Mouse (Mus musculus): ENCODE measurements around the gene Vpreb3. TPM values are rescaled to one million over a fixed set of nuclear protein-coding genes. Genes with fewer than 3 reads are reported as not detected.
"Not testable (repeated sequence)": the region's sequence is repeated elsewhere in the genome, so short reads cannot be mapped to it uniquely, and the experiment has no call there.

Vpreb3 gene
- total RNA-seq, 2 experiments from 2014 or later = not detected

- DNase-seq (ENCODE audit: extremely low spot score in 1 of 2, low spot score in 1 of 2) = peak in 1 of 2 experiments; percentile 55
Observed at GRCm38 (mm10) chr10:75951424-75952050, 8.7 kb downstream of the Vpreb3 start.

GRCm38 (mm10) chr10:75954381-75954811 lies 11.5 kb downstream of the Vpreb3 start, which contains the start of gene Gm5134:
TSS of gene Gm5134 (plus strand) at chr10:75954514.
- DNase-seq (ENCODE audit: extremely low spot score in 1 of 2, low spot score in 1 of 2) = no peak

GRCm38 (mm10) chr10:75973846-75974245 lies 31.0 kb downstream of the Vpreb3 start:
- no peak for DNase-seq (ENCODE audit: extremely low spot score in 1 of 2, low spot score in 1 of 2)

GRCm38 (mm10) chr10:75975216-75975615 lies 32.4 kb downstream of the Vpreb3 start:
- no peak for DNase-seq (ENCODE audit: extremely low spot score in 1 of 2, low spot score in 1 of 2)

GRCm38 (mm10) chr10:75978119-75978834 lies 35.4 kb downstream of the Vpreb3 start:
- no peak for DNase-seq (ENCODE audit: extremely low spot score in 1 of 2, low spot score in 1 of 2)

- DNase-seq (ENCODE audit: extremely low spot score in 1 of 2, low spot score in 1 of 2) = no peak
Observed at GRCm38 (mm10) chr10:75978835-75979157, 35.9 kb downstream of the Vpreb3 start.

- DNase-seq (ENCODE audit: extremely low spot score in 1 of 2, low spot score in 1 of 2) = no peak
Observed at GRCm38 (mm10) chr10:75979432-75979831, 36.6 kb downstream of the Vpreb3 start.

GRCm38 (mm10) chr10:75990430-75991042 lies 47.7 kb downstream of the Vpreb3 start:
- DNase-seq (ENCODE audit: extremely low spot score in 1 of 2, low spot score in 1 of 2) = no peak

- DNase-seq (ENCODE audit: extremely low spot score in 1 of 2, low spot score in 1 of 2) = no peak
Observed at GRCm38 (mm10) chr10:75993616-75994240, 50.9 kb downstream of the Vpreb3 start.

- DNase-seq (ENCODE audit: extremely low spot score in 1 of 2, low spot score in 1 of 2) = not testable (repeated sequence)
Observed at GRCm38 (mm10) chr10:75994531-75995210, 51.8 kb downstream of the Vpreb3 start.

GRCm38 (mm10) chr10:75995463-75995862 lies 52.6 kb downstream of the Vpreb3 start:
- no peak for DNase-seq (ENCODE audit: extremely low spot score in 1 of 2, low spot score in 1 of 2)

- DNase-seq (ENCODE audit: extremely low spot score in 1 of 2, low spot score in 1 of 2) = no peak
Observed at GRCm38 (mm10) chr10:75996315-75996714, 53.5 kb downstream of the Vpreb3 start.

Other genes with a start within 250 kb of the Vpreb3 start
- 10 to 100 TPM; 60.6 to 79.2 TPM for gene Cabin1, start 178.7 kb upstream of the Vpreb3 start, total RNA-seq (2021)
- 10 to 100 TPM; 40.4 to 44.5 TPM for gene Ddt, start 169.6 kb upstream of the Vpreb3 start, total RNA-seq (2021)
- gene Gm20441, start 162.1 kb upstream of the Vpreb3 start, total RNA-seq (2021) = not detected
- gene Gstt3, start 161.6 kb upstream of the Vpreb3 start, total RNA-seq (2021) = 1 to 10 TPM; 1.7 to 1.8 TPM
- gene Gstt1, start 144.5 kb upstream of the Vpreb3 start, total RNA-seq (2021) = 1 to 10 TPM; 3.9 to 6.5 TPM
- not detected for gene Gstt4, start 120.5 kb upstream of the Vpreb3 start, total RNA-seq (2021)
- 1 to 10 TPM; 2.2 to 4.5 TPM for gene Gstt2, start 105.6 kb upstream of the Vpreb3 start, total RNA-seq (2021)
- 100 to 1,000 TPM; 420 to 504 TPM for gene Mif, start 82.8 kb upstream of the Vpreb3 start, total RNA-seq (2021)
- 1 to 10 TPM; 3.8 to 4.7 TPM for gene Derl3, start 49.6 kb upstream of the Vpreb3 start, total RNA-seq (2021)
- 10 to 100 TPM; 86.4 to 88.8 TPM for gene Smarcb1, start 21.4 kb upstream of the Vpreb3 start, total RNA-seq (2021)
- gene Chchd10, start 9.9 kb upstream of the Vpreb3 start, total RNA-seq (2021) = 100 to 1,000 TPM; 323 to 356 TPM
- 1 to 10 TPM; 1.4 to 2.1 TPM for gene Mmp11, start 6.6 kb upstream of the Vpreb3 start, total RNA-seq (2021)
- 1 to 10 TPM in 1 of 2 experiments, under 1 TPM in 1; 0.64 to 1.1 TPM for gene Gm867, start 2.4 kb upstream of the Vpreb3 start, total RNA-seq (2021)
- gene Gm5134, start 11.5 kb downstream of the Vpreb3 start, total RNA-seq (2021) = under 1 TPM; 0.21 to 0.66 TPM
- 10 to 100 TPM; 15.9 to 17.2 TPM for gene Zfp280b, start 89.6 kb downstream of the Vpreb3 start, total RNA-seq (2021)
- gene Slc5a4b, start 167.9 kb downstream of the Vpreb3 start, total RNA-seq (2021) = not detected
- gene Slc5a4a, start 204.4 kb downstream of the Vpreb3 start, total RNA-seq (2021) = not detected

All from layer of hippocampus, postnatal 25 days (tissue).